Mouse (Mus musculus) kidney, adult 9 months (tissue): Measurements from ENCODE around the gene Ctsa.
"Not testable (repeated sequence)": the region's sequence is repeated elsewhere in the genome, so short reads cannot be mapped to it uniquely, and the experiment has no call there.

Experiments
- DNase-seq: peaks from one replicate; pipeline ENCODE4 v3.0.0; 2022

Ctsa gene

DNA sequence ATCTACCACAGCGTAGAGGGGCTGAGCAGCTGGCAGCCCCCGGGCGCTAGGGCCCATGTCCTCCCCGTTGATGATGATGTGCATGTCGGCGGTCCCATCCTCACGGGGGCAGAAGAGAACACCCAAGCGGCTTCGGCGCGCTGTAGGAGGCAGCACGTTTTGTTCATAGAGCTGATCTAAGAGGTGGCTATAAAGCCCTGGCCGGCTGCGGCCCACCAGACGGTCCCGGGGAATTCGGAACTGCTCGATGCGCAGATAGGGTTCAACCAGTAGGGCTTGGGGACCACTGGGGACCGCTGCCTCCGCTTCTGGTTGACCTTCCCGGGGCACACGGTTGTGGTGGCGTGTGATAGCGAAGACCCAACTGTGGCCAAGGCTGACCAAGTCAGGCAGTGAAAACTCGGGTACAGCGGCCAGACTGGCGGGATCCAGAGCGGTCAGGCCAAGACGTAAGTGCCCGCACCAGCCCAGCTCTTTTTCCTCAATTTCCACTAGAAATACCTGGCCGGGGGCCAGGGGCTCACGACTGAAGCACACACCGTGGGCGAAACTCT, at the start of gene Ctsa:
Ctsa (plus strand) TSS at position 126 of the 554 bp plus-strand sequence.
- peak; percentile 79 for DNase-seq

GRCm38 (mm10) chr2:164783926-164784581, 48.6 kb upstream of the Ctsa start:
- DNase-seq = no peak

DNA sequence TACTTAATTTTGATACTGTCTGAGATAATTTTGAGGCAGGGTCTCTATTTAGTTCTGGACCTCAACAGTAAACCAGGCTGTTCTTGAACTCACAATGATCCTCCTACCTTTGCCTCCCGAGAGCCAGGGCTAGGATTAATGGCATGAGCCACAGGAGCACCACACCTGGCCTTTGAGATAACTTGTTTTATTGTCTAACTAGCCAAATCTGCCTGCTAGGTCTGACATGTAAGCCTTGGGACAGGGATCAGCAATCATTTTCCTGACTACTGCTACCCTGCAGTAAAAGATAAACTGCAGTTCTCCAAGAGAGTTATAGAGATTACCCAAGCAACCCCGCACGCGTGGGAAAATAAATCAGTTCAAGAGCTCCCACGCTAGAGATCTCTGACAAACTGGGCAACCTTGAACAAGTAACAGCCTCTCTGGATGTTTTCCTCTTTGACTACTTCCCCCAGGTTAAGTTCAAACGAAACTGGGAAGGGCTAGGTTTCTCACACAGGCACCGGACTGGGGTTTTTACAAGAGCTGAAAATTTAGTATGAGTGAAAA, 47.7 kb upstream of the Ctsa start:
- no peak for DNase-seq

DNA sequence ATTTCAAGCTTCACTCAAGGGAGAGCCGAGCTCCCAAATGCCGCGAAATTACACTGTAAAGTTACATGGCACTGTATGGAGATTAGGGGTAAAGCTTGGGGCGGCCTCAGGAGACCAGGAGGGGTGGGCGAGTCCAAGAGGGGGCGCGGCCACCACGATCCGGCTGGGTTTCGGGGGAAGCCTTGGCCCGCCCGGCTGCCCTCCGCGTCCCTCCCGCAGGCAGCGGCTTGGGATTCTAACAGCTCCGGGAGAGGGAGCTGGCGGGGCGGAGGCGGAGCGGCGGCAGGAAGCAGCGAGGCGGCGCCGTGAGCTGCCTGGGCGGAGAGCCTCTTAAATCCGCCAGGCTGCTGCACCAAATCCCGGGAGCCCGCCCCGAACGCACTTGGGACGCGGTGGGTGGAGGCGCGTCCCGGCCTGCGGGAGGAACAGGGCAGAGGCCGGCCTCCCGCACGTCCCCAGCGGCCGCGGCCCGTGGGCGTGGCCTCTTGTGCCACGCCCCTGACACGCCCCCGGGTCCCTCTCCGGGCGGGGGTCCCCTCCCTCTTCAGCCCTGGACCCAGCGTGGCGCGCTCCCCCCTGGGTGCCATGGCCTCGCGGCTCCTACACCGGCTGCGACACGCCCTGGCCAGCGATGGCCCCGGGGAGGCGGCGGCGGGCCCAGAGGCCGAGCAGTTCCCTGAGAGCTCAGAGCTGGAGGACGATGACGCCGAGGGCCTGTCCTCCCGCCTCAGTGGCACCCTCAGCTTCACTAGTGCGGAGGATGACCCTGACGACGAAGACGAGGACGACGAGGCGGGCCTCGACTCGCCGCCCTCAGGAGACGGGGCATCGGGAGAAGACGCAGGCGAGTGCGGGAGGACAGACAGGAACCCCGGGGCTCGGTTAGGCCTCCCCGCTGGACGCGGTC, 46.9 kb upstream of the Ctsa start, which contains the start of gene Snx21:
Snx21 (plus strand) TSS at position 343 of the 907 bp plus-strand sequence.
- peak; percentile 96 for DNase-seq

DNA sequence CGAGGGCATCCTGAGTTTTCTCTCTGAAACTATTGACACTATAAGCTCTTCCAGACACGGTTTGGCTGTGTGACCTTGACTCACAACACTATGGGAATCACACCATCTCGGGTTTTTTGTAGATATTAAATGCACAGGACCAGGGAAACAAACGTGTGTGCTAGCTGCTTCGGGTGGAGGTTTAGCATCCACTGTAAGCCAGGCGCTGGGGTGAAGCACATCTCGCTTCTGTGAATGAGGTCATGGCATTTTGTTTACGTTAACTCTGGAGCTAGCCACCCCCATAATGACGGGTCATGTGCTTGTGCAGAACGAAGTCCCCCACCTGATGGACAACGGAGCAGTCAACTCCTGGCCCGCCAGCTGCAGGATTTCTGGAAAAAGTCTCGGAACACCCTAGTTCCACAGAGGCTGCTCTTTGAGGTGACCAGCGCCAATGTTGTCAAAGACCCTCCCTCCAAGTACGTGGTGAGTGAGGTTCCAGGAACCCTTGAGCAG, 46.2 kb upstream of the Ctsa start:
- no peak for DNase-seq

- DNase-seq = no peak
Observed at GRCm38 (mm10) chr2:164787032-164787431, 45.6 kb upstream of the Ctsa start.

DNA sequence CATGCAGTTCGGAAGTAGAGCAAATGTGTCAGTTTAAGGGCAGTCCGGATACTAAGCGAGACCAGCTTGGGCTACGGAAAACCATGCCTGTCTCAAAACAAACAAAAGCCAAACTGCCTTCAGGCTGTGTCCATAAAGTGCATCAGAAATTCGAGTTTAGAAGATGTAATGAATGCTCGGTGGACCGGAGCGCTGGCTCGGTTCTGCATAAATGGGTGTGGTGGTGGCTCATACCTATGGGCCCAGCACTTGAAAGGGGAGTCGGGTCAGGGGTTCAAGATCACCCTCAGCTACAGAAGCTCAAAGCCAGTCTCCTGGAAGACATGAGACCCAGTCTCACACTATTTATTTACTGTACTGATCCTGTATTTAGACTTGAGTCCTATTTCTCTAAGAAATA, 44.9 kb upstream of the Ctsa start:
- no peak for DNase-seq

DNA sequence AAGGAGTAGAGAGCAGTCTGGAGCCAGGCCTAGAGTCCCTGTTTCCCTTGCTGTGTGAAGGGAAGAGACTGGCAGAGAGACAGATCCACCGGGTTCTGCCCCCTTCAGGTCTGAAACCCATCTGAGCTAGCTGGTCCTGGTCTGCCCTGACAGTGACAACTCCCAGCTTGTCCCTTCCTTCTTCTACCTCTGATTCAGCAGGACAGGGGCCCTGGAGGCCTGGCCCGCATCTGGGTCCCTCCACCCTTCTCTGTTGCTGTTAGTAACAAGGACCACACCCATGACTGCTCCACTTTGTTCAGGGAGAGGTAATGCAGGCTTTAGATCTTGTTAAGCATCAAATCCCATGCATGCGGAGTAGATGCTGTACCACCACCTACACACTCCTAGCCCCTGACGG, 44.3 kb upstream of the Ctsa start:
- DNase-seq = no peak

DNA sequence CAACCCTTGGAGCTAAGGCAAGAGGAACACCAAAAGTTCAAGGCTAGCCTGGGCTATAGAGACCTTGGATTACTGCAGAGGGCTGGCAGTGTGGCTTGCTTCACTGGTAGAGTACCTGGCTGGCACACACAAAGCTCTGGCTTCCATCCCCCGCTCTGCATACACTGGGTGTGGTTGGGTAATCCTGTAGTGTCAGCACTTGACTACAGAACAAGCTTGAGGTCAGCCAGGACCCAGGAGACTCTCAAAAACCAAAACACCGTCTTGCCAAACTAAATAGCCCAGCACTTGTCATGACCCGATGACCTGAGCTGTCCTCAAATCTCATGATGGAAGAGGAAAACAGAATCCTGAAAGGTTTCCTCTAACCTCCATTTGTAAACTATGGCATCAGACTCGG, 42.2 kb upstream of the Ctsa start:
- DNase-seq = peak; percentile 48

GRCm38 (mm10) chr2:164791841-164792261, 40.8 kb upstream of the Ctsa start:
- DNase-seq = no peak

DNA sequence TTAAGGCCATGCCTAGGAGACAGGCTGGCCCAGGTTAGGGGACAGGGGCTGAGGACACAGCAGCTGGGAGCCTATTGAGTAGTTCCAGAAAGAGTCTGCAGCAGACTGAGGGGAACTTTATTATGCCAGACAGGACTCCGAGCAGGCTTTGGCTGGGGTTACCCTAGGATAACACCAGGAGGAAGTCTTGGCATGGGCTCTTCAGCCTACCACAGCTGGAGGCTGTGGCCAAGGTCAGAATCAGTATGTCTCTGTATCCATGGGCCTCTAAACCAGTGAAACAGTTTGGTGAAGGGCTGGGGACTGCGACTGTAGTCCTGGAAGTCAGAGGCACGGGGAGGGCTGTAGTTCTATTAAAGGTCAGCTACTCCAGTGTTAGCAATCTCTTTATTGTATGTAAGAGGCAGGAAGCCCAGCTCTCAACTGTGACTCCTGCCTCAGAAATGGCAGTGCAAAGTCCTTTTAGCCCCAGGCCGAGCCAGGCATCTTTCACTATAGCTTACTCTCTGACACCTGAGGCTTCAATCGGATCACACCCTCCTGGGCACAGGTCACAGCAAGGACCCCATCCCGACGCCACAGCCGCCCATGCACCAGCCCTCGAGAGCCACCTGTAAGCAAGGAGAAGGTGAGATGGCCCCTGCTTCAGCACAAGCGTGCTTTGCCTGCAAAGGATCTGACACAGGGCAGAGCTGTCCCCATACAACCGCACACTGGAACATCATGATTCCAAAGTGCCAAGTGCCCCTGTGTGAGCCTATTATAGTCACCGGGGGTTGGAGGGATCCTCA, 40.1 kb upstream of the Ctsa start:
- no peak for DNase-seq

DNA sequence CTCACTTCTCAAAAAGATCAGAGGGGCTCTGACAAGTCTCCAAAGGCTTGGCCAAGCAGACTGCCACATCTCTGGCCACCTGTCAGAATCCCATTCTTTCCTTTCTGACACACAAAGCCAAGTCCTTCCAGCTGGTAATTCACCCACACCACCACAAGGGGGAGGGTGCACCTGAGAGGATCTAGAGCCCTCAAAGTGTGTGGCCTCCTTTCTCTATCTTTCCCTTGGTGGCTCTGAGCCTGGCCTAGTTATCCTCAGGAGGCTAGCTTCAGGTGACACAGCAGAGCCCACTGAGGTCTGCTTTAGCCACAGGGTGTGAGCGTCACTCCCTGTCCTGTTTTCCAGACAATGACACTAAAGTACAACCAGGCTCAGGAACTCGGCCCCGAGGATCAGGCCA, 39.4 kb upstream of the Ctsa start:
- peak; percentile 72 for DNase-seq

GRCm38 (mm10) chr2:164793772-164794171, 38.9 kb upstream of the Ctsa start:
- DNase-seq = no peak

GRCm38 (mm10) chr2:164794293-164794692, 38.4 kb upstream of the Ctsa start:
- DNase-seq = peak; percentile 93

- no peak for DNase-seq
Observed at GRCm38 (mm10) chr2:164795868-164796267, 36.8 kb upstream of the Ctsa start.

DNA sequence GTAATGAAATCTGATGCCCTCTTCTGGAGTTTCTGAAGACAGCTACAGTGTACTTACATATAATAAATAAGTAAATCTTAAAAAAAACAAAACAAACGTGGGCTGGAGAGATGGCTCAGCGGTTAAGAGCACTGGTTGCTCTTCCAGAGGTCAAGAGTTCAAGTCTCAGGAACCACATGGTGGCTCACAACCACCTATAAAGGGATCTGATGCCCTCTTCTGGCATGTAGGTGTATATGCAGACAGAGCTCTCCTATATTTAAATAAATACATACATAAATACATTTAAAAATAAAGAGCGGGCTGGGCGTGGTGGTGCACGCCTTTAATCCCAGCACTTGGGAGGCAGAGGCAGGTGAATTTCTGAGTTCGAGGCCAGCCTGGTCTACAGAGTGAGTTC, 34.1 kb upstream of the Ctsa start:
- not testable (repeated sequence) for DNase-seq

DNA sequence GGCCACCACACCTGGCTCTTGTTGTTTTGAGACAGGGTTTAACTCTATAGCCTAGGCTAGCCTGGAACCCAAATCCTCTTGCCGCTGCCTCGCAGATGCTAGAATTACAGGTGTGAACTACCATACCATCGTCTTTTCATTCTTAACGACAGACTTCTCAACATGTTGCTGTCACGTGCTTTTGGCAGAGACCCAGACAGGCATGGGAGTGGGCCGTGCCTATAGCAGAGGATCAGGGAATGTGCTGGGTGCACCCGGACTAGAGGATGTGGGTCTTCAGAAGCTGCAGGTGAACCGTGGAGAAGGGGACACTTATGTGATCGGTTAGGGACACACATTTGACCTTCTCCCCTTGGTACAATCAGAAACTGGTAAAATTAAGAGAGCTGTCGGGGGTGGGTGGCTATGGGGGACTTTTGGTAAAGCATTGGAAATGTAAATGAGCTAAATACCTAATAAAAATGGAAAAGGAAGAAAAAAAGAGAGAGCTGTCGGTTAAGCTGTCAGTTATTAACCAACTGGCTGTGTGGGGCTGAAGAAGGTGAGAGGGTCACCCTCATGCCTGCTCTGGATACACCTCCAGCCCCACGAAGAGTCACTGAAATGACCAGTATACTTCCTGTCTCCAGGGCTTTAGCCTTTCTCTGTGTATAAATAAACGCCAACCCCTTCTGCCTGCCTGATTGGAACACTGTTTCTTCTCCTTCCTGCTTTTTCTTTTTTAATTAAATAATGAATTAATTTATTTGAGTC, 32.2 kb upstream of the Ctsa start:
- DNase-seq = no peak

DNA sequence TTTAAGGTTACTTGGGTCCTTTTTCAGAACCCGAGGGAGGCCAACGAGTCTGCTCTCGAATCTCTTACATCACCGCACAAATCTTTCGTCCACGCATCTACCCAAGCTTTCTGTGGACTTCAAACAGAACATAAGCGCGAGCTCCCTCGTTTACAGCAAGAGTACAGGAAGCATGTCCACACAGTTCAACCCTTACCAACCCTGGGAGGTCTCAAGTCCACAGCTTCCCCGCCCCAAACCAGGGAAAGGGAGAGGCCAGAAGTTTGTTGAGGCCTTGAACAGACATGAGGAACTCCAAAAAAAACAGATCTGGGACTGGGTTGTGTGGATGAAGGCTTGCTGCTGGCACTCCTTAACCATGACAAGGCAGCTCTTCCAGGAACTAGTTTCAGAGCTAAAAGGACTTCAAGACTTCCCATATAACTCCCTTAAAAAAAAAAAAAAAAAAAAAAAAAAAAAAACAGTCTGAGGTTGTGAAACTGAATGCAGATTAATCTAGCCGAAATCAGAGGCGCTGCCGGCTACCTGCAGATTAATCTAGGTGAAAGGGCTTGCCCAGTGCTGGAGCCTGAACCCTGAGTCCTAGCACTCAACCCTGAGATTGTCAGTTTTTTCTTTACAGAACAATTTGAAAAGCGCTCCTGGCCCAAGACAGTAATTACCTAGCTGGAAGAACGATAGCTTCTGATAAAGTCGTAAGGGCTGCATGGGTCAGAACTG, 29.3 kb upstream of the Ctsa start:
- DNase-seq = peak; percentile 57

DNA sequence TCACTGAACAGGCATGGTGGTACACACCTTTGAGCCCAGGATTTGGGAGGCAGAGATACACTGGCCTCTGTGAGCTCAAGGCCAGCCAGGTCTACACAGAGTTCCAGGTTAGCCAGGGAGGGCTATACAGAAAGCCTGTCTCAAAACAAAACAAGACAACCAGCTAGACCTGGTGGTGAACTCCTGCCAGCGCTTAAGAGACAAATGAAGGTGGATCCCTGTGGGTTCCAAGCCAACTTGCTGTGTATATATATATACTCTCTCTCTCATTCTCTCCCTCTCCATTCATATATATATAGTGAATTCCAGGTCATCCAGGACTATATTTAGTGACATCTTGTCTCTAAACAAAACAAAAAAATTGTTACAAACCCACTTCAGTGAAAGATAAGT, 28.8 kb upstream of the Ctsa start:
- no peak for DNase-seq

DNA sequence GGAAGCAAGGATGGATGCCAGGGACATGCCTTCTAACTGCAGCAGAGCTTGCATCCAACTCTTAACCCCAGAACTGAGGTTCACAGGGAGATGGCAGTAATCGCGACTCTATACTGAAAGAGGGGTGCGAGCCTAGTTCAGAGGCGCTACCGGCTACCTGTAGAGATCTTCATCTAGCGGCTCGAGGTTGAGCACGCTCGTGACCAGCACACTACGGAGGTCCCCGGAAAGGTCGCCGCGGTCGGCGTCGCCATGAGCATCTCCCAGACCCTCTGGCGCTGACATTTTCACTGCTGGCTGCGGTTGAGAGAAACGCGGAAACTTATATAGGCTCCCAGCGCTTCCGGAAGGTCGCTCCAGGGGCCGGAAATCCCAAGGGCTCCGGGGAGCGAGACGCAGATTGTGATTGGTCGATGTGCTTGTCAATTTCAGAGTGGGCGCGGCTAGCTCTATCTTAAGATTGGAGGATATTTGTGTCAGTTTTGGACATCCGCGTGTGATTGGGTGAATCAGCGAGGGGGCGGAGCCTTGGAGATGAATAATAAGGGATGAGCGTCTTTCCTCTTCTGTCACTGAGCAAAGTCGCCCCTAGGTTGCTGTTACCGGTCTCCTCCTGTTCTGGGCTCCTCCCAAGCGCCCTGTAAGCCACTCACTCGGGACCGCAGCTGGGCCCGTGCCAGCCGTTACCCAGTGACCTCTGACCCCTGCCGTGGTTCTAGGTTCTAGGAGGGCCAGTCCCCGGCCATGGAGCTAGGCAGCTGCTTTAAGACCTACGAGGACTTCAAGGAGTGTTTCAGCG, 27.9 kb upstream of the Ctsa start, which contains the start of the genes Acot8 and Zswim3:
Acot8 (minus strand) TSS at position 350 of the 799 bp plus-strand sequence.
Zswim3 (plus strand) TSS at position 566 of the 799 bp plus-strand sequence.
- peak; percentile 99 for DNase-seq
